Mouse (Mus musculus) cortical plate, adult 2 months (tissue): ENCODE data around the gene Edn2. TPM values are rescaled to one million over a fixed set of nuclear protein-coding genes. Genes with fewer than 3 reads are reported as not detected.
A peak's percentile ranks its signal among the peaks of the same experiment; 100 is the strongest.

Source experiments
- H3K27ac ChIP-seq: fragments of 200-500 bp; 2 replicates; pipeline ENCODE4 v1.5.1; 2012; ENCODE audit warnings: low read length, control low read depth, inconsistent platforms; ENCODE audit not compliant: insufficient read depth
- H3K4me1 ChIP-seq: fragments of 200-500 bp; 2 replicates; pipeline ENCODE4 v1.6.1; 2011; ENCODE audit warnings: low read length; ENCODE audit not compliant: control insufficient read depth, insufficient read depth
- H3K4me3 ChIP-seq: fragments of 200-500 bp; 2 replicates; pipeline ENCODE4 v1.5.1; 2011; ENCODE audit warnings: mild to moderate bottlenecking, low read length, control low read depth; ENCODE audit not compliant: insufficient read depth
- CTCF ChIP-seq: fragments of 200-500 bp; IDR thresholded peaks from 2 replicates; pipeline ENCODE4 v1.5.1; 2011; ENCODE audit warnings: mild to moderate bottlenecking, control low read depth, low read length; ENCODE audit not compliant: insufficient read depth; ENCODE audit errors: extremely low read depth
- POLR2A ChIP-seq: fragments of 200-500 bp; IDR thresholded peaks from 2 replicates; pipeline ENCODE4 v1.6.1; 2011; ENCODE audit warnings: mild to moderate bottlenecking, low read length, control low read depth; ENCODE audit not compliant: insufficient read depth; ENCODE audit errors: extremely low read depth
- polyA plus RNA-seq: library from polyadenylated mRNA; depleted of rRNA; stranded (reverse); fragments of >200 nt; gene quantifications from 2 replicates; pipeline ENCODE4 v1.2.3, GENCODE M21; 2012

Gene Edn2
- polyA plus RNA-seq, 1 experiment = 0.13 TPM

- TF ChIP-seq CTCF (no peak), POLR2A (no peak)
- Histone ChIP-seq H3K4me1 (peaks cover 2% of the 10 kb centered on the region), H3K4me3 (no peak overlapping the region), H3K27ac (no peak overlapping the region)
Measured at GRCm38 (mm10) chr4:120151906-120152305, 9.1 kb upstream of the Edn2 start.

- Histone ChIP-seq H3K27ac (no peak overlapping the region), H3K4me3 (no peak overlapping the region), H3K4me1 (peaks cover 2% of the 10 kb centered on the region)
- TF ChIP-seq CTCF (peak; percentile 37; the same call in 1 of the 2 replicates), POLR2A (no peak)
Measured at GRCm38 (mm10) chr4:120152648-120153047, 8.4 kb upstream of the Edn2 start.

GRCm38 (mm10) chr4:120153736-120154135, 7.3 kb upstream of the Edn2 start:
- H3K27ac ChIP-seq = no peak overlapping the region
- peaks cover 2% of the 10 kb centered on the region for H3K4me1 ChIP-seq
- no peak overlapping the region for H3K4me3 ChIP-seq
- TF ChIP-seq CTCF (no peak), POLR2A (no peak)

GRCm38 (mm10) chr4:120158714-120159310, 2.2 kb upstream of the Edn2 start:
- no peak overlapping the region for H3K4me3 ChIP-seq
- no peak overlapping the region for H3K27ac ChIP-seq
- TF ChIP-seq CTCF (no peak), POLR2A (no peak)
- H3K4me1 ChIP-seq = peaks cover 4% of the 10 kb centered on the region; the same call in 1 of the 2 replicates

- Histone ChIP-seq H3K4me1 (peaks cover 4% of the 10 kb centered on the region; the same call in 1 of the 2 replicates), H3K27ac (no peak overlapping the region), H3K4me3 (no peak overlapping the region)
- TF ChIP-seq POLR2A = no peak
Measured at GRCm38 (mm10) chr4:120162586-120162985, 1.6 kb downstream of the Edn2 start.

- Histone ChIP-seq H3K4me1 (peaks cover 4% of the 10 kb centered on the region; the same call in 1 of the 2 replicates), H3K27ac (no peak overlapping the region), H3K4me3 (no peak overlapping the region)
- TF ChIP-seq POLR2A (no peak), CTCF (no peak)
Measured at GRCm38 (mm10) chr4:120163242-120163641, 2.2 kb downstream of the Edn2 start.

GRCm38 (mm10) chr4:120164316-120164715, 3.3 kb downstream of the Edn2 start:
- no peak for TF ChIP-seq POLR2A
- no peak for TF ChIP-seq CTCF
- H3K4me3 ChIP-seq = no peak overlapping the region

GRCm38 (mm10) chr4:120167778-120168177, 6.8 kb downstream of the Edn2 start:
- Histone ChIP-seq H3K4me3 (no peak overlapping the region), H3K27ac (no peak overlapping the region), H3K4me1 (peaks cover 4% of the 10 kb centered on the region; the same call in 1 of the 2 replicates)
- no peak for TF ChIP-seq CTCF
- TF ChIP-seq POLR2A = no peak

More at GRCm38 (mm10) chr4:120164316-120164715, 3.3 kb downstream of the Edn2 start:
- Histone ChIP-seq H3K27ac (no peak overlapping the region), H3K4me1 (peaks cover 4% of the 10 kb centered on the region; the same call in 1 of the 2 replicates)

GRCm38 (mm10) chr4:120168346-120168745, 7.3 kb downstream of the Edn2 start:
- H3K4me1 ChIP-seq = peaks cover 2% of the 10 kb centered on the region; the same call in 1 of the 2 replicates
- TF ChIP-seq POLR2A (no peak), CTCF (no peak)
- no peak overlapping the region for H3K4me3 ChIP-seq
- H3K27ac ChIP-seq = no peak overlapping the region

GRCm38 (mm10) chr4:120170387-120170936, 9.5 kb downstream of the Edn2 start:
- Histone ChIP-seq H3K27ac (no peak overlapping the region), H3K4me1 (no peaks in the 10 kb centered on the region), H3K4me3 (no peak overlapping the region)
- no peak for TF ChIP-seq CTCF
- TF ChIP-seq POLR2A = no peak
